Mouse (Mus musculus) right cerebral cortex, adult 2 months (tissue): ENCODE measurements around the gene BC025446.

Source experiments
- DNase-seq, 2 experiments: peaks; one replicate each; pipeline ENCODE4 v3.0.0; 2021 to 2022; ENCODE audit warnings: low spot score in 2 of 2

The BC025446 gene

DNA sequence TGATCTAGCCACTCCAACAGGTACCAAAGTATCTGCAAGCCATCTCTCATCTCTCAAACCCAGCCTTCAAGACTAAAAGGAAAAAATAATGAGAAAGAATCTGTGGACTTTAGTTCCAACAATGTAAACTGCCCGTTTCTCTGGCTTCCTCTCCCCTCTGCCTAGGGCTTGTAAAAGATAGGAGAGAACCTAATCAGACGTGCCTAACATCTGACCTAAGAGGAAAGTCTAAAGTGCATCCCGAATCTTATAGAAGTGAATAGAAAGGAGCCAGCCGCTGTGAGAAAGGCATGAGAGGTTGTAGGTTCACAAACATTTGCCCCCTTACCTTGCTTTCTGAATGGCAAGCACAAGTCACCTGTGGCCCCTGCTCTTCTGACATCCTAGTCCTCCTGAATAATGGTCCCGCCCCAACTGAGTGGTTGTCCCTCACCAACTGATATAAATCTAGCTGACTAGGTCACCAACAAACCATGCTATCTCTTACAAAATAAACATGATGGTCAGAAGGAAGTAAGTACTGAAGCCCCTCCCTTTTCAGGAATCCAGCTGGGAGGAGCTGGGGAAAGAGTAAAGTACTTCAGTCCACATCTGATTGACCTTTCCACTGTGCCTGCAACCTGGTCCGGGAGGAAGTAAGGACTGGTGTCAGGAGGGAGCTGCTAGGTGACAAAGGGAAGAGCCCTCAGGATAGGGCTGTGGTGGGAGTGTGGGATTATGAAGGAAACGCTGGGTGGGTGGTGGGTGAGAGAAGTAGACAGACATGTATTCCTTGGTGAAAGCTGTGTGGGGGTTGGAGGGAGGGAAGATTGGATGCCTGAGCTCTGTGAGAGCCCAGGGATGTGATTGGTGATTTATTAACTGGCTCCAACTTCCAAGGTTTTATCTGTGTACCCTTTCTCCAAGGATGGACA lies at the start of gene BC025446:
Gene BC025446 (plus strand): TSS at position 599 of the 914 bp plus-strand sequence.
- DNase-seq = no peak

DNA sequence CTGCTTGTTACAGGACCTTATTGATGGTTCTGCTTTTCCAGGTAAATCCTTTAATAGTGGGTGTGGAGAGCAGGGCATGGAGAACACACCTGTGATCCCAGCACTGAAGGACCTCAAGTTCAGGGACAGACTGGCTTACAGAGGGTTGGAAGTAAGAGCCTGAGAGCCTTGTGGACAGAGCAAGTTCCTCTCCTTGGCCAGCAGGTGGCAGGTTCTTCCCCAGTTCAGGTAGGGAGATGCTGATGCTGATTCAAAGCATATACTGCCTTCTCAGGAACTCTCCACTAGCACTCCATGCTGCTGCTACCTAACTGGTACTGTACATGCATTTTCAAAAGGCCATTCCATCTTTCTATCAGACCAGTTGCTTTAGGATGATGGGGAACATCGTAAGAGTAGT lies 40.7 kb upstream of the BC025446 start:
- DNase-seq = peak; percentile 6 to 49

DNA sequence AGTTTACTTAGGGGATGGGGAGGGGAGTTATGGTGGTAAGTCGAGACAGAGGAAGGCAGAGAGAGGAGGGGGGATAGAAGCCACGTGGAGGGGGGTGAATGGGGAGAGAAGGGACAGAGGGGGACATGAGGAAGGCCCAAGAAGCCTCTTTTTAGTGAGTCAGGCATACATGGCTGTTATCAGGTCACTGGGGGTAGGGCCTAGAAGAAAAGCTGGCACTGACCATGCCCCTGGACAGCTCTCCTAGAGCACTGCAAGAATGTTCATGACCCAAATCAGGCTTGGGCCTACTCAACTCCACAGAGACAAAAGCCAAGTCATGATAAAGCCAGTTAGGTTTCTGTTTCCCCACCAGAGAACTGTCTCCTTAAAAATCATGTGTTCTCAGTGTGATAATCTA lies 29.9 kb upstream of the BC025446 start:
- DNase-seq = no peak

GRCm38 (mm10) chr15:75189116-75189515 lies 27.1 kb upstream of the BC025446 start:
- DNase-seq = no peak

DNA sequence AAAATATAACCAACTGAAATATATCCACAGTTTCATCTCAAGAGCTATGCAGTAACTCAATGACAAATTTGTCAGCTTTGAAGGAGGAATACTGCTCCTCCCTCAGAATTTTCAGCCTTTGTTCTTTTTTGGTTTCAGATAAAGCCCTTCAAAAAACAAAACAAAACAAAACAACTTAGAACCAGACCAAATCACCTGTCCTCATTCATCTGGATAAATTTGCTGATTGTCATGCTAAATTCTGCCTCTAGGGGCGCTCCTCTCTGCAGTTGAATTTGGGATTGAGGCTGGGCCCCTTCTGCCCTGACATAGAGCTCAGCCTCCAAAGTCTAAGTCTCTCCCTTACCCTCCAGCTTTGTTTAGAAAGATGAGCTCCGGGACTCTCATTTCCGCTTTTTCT lies 25.6 kb upstream of the BC025446 start:
- DNase-seq = peak in 1 of 2 experiments; percentile 3

- no peak for DNase-seq
Observed at GRCm38 (mm10) chr15:75216831-75217230, 655 bp downstream of the BC025446 start.

- DNase-seq = no peak
Observed at GRCm38 (mm10) chr15:75221942-75222341, 5.8 kb downstream of the BC025446 start.

- DNase-seq = no peak
Observed at GRCm38 (mm10) chr15:75237736-75238288, 21.6 kb downstream of the BC025446 start.

DNA sequence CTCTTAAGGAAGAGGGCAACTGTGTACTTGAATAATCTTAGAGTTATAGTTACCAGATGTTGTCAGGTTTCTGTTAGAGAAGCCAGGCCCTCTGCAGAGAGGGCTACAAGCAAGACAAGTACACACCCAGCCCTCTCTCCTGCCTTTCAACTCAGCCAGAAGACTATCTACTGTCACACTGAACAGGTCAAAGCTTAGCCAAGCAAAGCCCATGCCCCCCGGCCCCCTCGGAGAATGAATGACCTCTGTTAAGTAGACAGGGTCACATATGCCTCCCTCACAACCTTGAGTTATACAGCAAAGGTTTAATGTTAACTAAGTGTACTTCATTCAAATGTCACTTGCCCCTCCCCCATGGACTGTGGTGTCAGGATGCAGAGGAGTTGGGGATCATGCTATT lies 24.4 kb downstream of the BC025446 start:
- DNase-seq = no peak

DNA sequence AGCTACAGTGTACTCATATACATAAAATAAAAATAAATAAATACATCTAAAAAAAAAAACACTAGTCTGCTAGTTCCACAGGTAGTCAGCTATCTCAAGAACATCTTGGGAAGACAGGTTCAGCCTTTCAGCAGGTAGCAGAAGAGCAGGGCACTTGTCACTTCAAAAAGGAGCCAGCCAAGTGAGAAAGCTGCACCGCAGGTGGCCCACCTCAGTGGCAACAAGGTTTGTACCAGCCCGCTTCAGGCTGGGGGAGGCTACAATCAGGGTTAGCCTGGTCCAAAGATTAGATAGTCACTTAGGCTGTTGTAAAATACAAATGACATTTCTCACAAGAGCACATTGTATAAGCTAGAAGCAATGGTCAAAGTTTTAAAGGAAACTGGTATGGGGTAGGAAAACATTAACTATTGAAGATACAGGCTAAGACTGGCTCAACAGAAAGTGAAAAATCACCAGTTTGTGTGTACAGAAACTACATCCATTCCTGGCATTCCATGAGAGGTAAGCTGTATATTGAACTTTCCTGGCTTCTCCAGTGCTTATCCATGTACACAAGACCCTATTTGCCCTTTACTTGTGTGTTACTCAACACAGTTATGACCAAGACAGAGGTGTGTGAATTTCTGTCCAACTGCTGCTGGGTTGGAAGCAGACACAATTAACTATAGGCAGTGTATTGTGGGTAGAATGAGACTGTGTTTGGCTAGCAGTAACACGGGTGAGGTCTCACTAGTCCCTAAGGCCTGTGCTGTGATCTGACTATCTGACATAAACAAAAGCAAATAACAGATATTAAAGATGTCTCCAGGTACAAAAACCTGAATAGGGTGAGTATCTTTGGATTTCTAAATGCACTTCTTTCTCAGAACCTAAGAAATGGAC lies 26.8 kb downstream of the BC025446 start:
- no peak for DNase-seq

DNA sequence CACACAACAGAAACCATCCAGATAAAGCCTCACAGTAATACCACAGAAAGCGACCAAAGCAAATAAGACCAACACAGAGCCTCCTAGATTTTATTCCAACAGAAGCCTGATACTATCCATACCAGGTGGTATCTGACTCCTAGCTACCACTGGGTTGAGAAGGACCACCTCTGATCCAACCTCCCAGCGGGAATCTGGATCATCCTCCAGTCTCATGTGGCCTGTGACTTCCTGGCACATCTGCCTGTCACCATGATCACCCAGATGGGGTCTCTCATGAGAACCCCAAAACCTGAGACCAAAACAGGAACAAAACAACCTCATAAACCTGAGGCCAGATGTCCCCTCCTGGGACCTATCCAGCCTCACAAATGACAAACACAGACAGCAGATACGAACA lies 38.5 kb downstream of the BC025446 start:
- no peak for DNase-seq

DNA sequence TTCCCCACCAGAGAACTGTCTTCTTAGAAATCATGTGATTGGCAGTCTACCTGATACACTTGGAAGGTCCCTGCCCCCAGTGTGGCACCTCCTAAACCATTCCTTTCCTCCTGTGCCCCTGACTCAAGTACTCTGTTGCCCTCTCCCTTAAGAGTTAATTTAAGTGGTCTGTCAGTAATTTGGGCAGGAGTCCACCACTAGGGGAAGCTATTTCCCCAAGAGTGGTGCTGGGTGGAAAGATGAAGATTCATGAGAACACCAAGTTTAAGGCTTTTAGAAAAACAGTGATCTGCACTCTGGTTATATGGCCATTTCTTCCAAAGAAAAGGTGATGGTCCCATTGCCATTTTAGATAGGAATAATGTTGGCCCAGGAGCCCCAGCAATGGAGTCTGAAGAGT lies 49.7 kb downstream of the BC025446 start:
- no peak for DNase-seq

GRCm38 (mm10) chr15:75266626-75267025 lies 50.5 kb downstream of the BC025446 start:
- no peak for DNase-seq

- no peak for DNase-seq
Observed at GRCm38 (mm10) chr15:75268121-75268520, 51.9 kb downstream of the BC025446 start, which contains the start of gene Ly6f. TSS of gene Ly6f (plus strand) at chr15:75268421.

GRCm38 (mm10) chr15:75268916-75269829 lies 53.0 kb downstream of the BC025446 start:
- no peak for DNase-seq

DNA sequence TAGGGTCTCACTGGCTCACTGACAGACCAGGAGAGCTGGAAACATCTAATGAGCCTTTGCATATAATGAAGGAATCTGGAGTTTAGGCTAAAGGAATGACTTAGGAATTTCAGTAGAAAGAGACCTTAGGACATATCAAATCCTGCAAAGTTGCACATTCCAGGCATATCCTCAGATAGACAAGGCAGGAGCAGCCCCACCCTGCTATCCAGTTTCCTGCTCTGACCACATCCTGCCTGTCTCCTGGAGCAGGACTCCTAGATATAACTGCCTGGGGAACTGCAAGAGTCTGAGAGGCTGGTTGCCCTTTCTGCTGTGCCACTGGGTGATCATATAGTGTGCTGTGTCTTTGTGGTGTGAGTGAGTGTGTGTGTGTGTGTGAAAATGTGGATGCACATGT lies 54.0 kb downstream of the BC025446 start:
- DNase-seq = no peak

DNA sequence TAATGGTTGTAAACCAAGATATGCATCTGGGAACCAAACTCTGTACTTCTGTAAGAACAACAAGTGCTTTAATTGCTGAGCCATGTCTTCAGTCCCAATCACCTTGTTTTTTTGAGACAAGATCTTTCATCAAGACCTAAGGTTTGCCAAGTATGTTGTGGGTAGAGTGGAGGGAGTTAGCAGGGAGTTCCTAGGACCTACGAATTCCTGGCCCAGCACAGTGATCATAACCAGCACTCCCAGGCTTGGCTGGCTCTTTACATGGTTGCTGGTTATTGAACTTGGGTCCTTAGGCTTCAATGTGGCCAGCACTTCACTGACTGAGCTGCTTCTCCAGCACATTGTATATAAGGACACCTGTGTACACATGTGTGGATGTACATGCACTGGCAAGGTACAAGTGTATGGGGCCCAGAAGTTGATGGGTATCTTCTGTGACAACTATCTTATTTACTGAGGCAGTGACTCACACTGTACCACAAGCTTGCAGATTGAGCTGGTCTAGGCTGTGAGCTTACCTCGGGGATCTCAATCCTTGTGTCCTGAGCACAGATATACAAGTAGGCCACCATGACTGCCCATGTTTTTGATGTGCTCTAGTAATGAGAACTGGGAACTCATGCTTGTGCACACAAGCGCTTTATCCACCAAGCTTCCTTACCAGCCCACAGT lies 54.7 kb downstream of the BC025446 start:
- DNase-seq = no peak

DNA sequence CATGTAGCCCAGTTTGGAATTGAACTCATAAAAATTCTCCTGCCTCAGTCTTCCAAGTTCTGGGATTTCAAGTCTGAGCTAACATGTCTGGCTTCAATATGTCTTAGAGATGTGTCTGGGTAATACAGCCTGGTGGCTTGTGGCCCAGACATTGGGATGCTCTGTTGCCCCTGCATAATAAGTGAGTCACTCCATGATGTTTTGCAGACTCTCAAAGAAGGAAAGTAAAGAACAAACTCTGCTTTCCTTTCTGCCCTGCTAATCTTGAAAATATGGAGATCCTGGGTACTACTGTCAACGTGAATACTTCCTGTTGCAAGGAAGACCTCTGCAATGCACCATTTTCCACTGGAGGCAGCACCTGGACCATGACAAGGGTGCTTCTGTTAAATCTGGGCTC lies 55.2 kb downstream of the BC025446 start:
- no peak for DNase-seq

- DNase-seq = no peak
Observed at GRCm38 (mm10) chr15:75271891-75272290, 55.7 kb downstream of the BC025446 start.
